Mouse (Mus musculus) midbrain, embryonic 14.5 days (tissue): ENCODE measurements around the gene Clmp. TPM values are rescaled to one million over a fixed set of nuclear protein-coding genes. Genes with fewer than 3 reads are reported as not detected.

Experiments used
- ATAC-seq: fragments of 200-750 bp; cut with Nextera tagmentation; 2 replicates; pipeline ENCODE4 v1.8.0; 2017; ENCODE audit warnings: moderate number of reproducible peaks, moderate library complexity; ENCODE audit not compliant: low FRiP score, low TSS enrichment
- DNase-seq: peaks from one replicate; pipeline ENCODE4 v3.0.0-alpha.2; 2015
- H3K27ac ChIP-seq: fragments of 300-500 bp; sonication (generic); replicated peaks from 2 replicates; pipeline ENCODE4 v1.5.1; 2014; ENCODE audit warnings: mild to moderate bottlenecking, low read depth, low read length, moderate library complexity
- H3K27me3 ChIP-seq: fragments of 300-500 bp; sonication (generic); 2 replicates; pipeline ENCODE4 v1.6.1; 2014; ENCODE audit warnings: low read length, control low read depth, mixed read lengths; ENCODE audit not compliant: control insufficient read depth, insufficient read depth
- H3K36me3 ChIP-seq: fragments of 300-500 bp; sonication (generic); 2 replicates; pipeline ENCODE4 v1.6.1; 2014; ENCODE audit warnings: low read length, control low read depth; ENCODE audit not compliant: control insufficient read depth, insufficient read depth
- H3K4me1 ChIP-seq: fragments of 300-500 bp; sonication (generic); 2 replicates; pipeline ENCODE4 v1.6.1; 2014; ENCODE audit warnings: mild to moderate bottlenecking, antibody characterized with exemption, low read length, control low read depth; ENCODE audit not compliant: control insufficient read depth, insufficient read depth
- H3K4me2 ChIP-seq: fragments of 300-500 bp; sonication (generic); 2 replicates; pipeline ENCODE4 v1.6.1; 2014; ENCODE audit warnings: mild to moderate bottlenecking, low read length, moderate library complexity
- H3K4me3 ChIP-seq: fragments of 300-500 bp; sonication (generic); replicated peaks from 2 replicates; pipeline ENCODE4 v1.5.1; 2014; ENCODE audit warnings: low read depth, low read length
- H3K9ac ChIP-seq: fragments of 300-500 bp; sonication (generic); replicated peaks from 2 replicates; pipeline ENCODE4 v1.6.1; 2014; ENCODE audit warnings: mild to moderate bottlenecking, low read length, moderate library complexity
- H3K9me3 ChIP-seq: fragments of 300-500 bp; sonication (generic); 2 replicates; pipeline ENCODE4 v1.6.1; 2016; ENCODE audit warnings: low read length, control low read depth, mixed read lengths; ENCODE audit not compliant: control insufficient read depth
- WGBS: fragments of 180-500 bp; shearing (Covaris S2); extraction: QIAGEN DNeasy Blood & Tissue Kit; methylation state at CpG from one replicate; pipeline ENCODE4 v1.1.7; 2014; 5-methylcytosine and 5-hydroxymethylcytosine counted together
- polyA plus RNA-seq: library from polyadenylated mRNA; unstranded; fragments of >200 nt; fragmentation: Nextera tagmentation; extraction: Ambion mirVana; gene quantifications from 2 replicates; pipeline ENCODE4 v1.2.1, GENCODE M21; 2014

Clmp gene
- polyA plus RNA-seq, 1 experiment from 2014 or later = 57.4 TPM

DNA sequence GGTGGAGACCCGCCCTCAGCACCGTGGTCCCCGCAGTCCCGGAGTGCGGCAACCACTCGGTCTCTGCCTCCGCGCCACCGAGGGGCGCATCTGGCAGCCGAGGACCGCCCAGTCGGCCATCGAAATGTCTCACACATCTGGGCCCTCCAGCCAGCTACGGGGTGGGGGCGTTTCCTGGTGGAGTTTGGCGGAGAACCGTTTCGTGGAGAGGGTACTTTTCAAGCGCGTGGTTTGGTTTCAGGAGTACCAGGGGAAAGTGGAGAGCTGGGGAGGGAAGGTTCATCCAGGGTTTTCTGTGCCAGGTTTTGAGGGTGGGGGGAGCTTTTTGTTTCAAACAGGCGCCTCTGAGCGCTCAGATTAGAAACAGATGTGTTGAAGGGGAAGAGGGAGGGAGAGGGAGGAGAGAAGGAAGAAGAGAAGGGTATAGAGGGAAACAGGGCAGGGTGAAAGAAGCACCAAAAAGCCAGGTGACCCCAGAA, 698 bp downstream of the Clmp start:
- peak overlapping the region; percentile 94 for H3K27ac ChIP-seq
- peak; percentile 72 for ATAC-seq
- H3K4me2 ChIP-seq = peak overlapping the region; percentile 75
- peak; percentile 72 for DNase-seq
- no peaks in the 10 kb centered on the region for H3K27me3 ChIP-seq
- 2% methylated on average over 23 of the region's 23 CpGs for WGBS
- no peaks in the 10 kb centered on the region for H3K9me3 ChIP-seq
- H3K36me3 ChIP-seq = no peaks in the 10 kb centered on the region
- peaks cover 9% of the 10 kb centered on the region; the same call in 1 of the 2 replicates for H3K4me1 ChIP-seq
- H3K4me3 ChIP-seq = peak overlapping the region; percentile 76
- H3K9ac ChIP-seq = peak overlapping the region; percentile 90

DNA sequence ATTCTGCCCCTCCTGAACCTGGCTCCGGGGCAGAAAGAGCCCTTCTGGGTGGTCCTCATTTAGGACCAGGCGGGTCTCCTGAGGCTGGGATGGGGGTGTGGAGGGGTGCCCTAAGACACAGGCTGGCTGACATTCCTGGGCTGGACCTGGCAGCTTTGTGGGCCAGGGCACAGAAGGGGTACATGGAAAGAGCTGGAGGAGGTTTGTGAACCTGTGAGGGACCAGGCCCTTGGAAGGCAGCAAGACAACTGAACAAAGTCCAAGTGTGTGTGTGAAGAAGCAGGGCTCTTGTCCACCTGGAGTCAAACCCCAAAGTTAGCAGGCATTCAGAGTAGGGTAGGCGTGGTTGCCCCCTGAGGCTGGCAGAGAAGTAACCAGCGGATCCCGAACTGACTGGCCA, 1.3 kb downstream of the Clmp start:
- Histone ChIP-seq H3K4me2 (peak overlapping the region; percentile 75), H3K9me3 (no peaks in the 10 kb centered on the region), H3K36me3 (no peaks in the 10 kb centered on the region), H3K9ac (peak overlapping the region; percentile 90), H3K4me1 (peaks cover 9% of the 10 kb centered on the region; the same call in 1 of the 2 replicates), H3K27ac (peak overlapping the region; percentile 94), H3K27me3 (no peaks in the 10 kb centered on the region), H3K4me3 (peak overlapping the region; percentile 76)
- WGBS = 54% methylated on average over 5 of the region's 5 CpGs
- ATAC-seq = no peak
- no peak for DNase-seq

DNA sequence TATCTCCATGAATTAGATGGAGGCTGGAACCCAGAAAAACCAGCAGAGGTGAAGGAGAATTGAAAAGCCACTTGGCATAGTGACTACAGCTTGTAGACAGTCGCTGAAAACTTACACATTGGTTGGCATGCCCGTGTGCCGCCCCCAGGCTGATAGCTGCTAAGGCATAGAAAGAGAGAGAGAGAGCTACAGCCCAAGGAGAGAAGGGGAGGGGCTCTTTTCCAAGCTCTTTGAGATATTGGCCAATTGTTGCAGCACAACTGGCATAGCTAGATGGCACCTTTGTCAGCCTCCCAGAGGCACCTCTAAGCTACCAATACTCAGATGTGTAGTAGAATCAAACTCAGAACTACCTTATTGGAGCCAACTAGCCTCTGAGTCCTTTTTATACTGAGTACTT, 1.8 kb downstream of the Clmp start:
- no peaks in the 10 kb centered on the region for H3K36me3 ChIP-seq
- H3K27me3 ChIP-seq = no peaks in the 10 kb centered on the region
- no peak overlapping the region for H3K27ac ChIP-seq
- no peaks in the 10 kb centered on the region for H3K9me3 ChIP-seq
- WGBS = 49% methylated on average over 3 of the region's 3 CpGs
- ATAC-seq (no peak), DNase-seq (peak; percentile 40)
- peaks cover 9% of the 10 kb centered on the region; the same call in 1 of the 2 replicates for H3K4me1 ChIP-seq
- peak overlapping the region; percentile 76 for H3K4me3 ChIP-seq
- H3K4me2 ChIP-seq = peak overlapping the region; percentile 75
- H3K9ac ChIP-seq = peak overlapping the region; percentile 90

GRCm38 (mm10) chr9:40690511-40690910, 4.7 kb downstream of the Clmp start:
- ATAC-seq (no peak), DNase-seq (no peak)
- H3K27me3 ChIP-seq = no peaks in the 10 kb centered on the region
- no peaks in the 10 kb centered on the region for H3K9me3 ChIP-seq
- H3K9ac ChIP-seq = no peak overlapping the region
- H3K4me1 ChIP-seq = peaks cover 31% of the 10 kb centered on the region
- WGBS = 91% methylated on average over 7 of the region's 7 CpGs
- no peak overlapping the region for H3K4me3 ChIP-seq
- H3K36me3 ChIP-seq = no peaks in the 10 kb centered on the region
- H3K27ac ChIP-seq = no peak overlapping the region
- H3K4me2 ChIP-seq = no peak overlapping the region

- no peaks in the 10 kb centered on the region for H3K36me3 ChIP-seq
- H3K9ac ChIP-seq = no peak overlapping the region
- H3K4me1 ChIP-seq = peaks cover 22% of the 10 kb centered on the region
- H3K9me3 ChIP-seq = no peaks in the 10 kb centered on the region
- DNase-seq (no peak), ATAC-seq (no peak)
- 0 out of 2 replicates have a peak overlapping the region, but pooled peaks have one; percentile 4 for H3K4me2 ChIP-seq
- 18% methylated on average over 3 of the region's 3 CpGs for WGBS
- peak overlapping the region; percentile 63; the same call in 1 of the 2 replicates for H3K27ac ChIP-seq
- H3K4me3 ChIP-seq = no peak overlapping the region
- H3K27me3 ChIP-seq = no peaks in the 10 kb centered on the region
These were observed 7.3 kb downstream of the Clmp start for GRCm38 (mm10) chr9:40693026-40693425.

- Histone ChIP-seq H3K27ac (peak overlapping the region; percentile 63), H3K4me1 (peaks cover 22% of the 10 kb centered on the region), H3K36me3 (no peaks in the 10 kb centered on the region), H3K9ac (no peak overlapping the region), H3K4me2 (peak overlapping the region; percentile 4; the same call in 1 of the 2 replicates), H3K27me3 (no peaks in the 10 kb centered on the region), H3K4me3 (no peak overlapping the region), H3K9me3 (no peaks in the 10 kb centered on the region)
- peak; percentile 84 for DNase-seq
- peak; percentile 69; the same call in 1 of the 2 replicates for ATAC-seq
- WGBS = 23% methylated on average over 5 of the region's 5 CpGs
These were observed 8.0 kb downstream of the Clmp start for GRCm38 (mm10) chr9:40693768-40694167.

DNA sequence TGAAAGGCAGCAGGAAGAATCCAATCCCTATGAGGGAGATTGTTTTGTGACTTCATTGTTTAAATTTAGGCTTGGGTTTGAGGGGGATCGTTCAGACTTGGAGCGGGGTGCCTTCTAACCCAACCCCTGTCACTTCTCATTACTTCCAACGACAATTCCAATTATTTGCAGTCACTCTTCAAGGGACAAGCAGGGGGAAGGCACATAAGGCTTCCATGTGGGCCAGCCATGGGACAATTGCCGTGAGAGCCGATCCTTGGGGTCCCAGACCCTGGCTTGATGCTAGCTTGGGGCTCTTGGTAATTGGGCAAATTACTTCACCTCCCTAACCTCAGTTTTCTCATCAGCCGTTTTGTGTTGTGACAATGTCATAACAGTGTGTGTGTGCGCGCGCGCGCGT, 8.5 kb downstream of the Clmp start:
- ATAC-seq (0 out of 2 replicates have a peak, but pooled peaks have one; percentile 38), DNase-seq (peak; percentile 20)
- 56% methylated on average over 12 of the region's 12 CpGs for WGBS
- H3K36me3 ChIP-seq = no peaks in the 10 kb centered on the region
- peak overlapping the region; percentile 63 for H3K27ac ChIP-seq
- no peak overlapping the region for H3K4me3 ChIP-seq
- H3K4me1 ChIP-seq = peaks cover 22% of the 10 kb centered on the region
- no peaks in the 10 kb centered on the region for H3K27me3 ChIP-seq
- no peak overlapping the region for H3K9ac ChIP-seq
- H3K9me3 ChIP-seq = no peaks in the 10 kb centered on the region
- H3K4me2 ChIP-seq = peak overlapping the region; percentile 9; the same call in 1 of the 2 replicates

GRCm38 (mm10) chr9:40696086-40696485, 10.3 kb downstream of the Clmp start:
- Histone ChIP-seq H3K9ac (no peak overlapping the region), H3K27me3 (no peaks in the 10 kb centered on the region), H3K4me3 (no peak overlapping the region), H3K27ac (no peak overlapping the region), H3K4me2 (no peak overlapping the region), H3K9me3 (no peaks in the 10 kb centered on the region), H3K36me3 (no peaks in the 10 kb centered on the region), H3K4me1 (peaks cover 22% of the 10 kb centered on the region)
- DNase-seq = no peak
- WGBS = 92% methylated on average over 4 of the region's 4 CpGs
- no peak for ATAC-seq

- no peak overlapping the region for H3K9ac ChIP-seq
- no peak overlapping the region for H3K27ac ChIP-seq
- H3K27me3 ChIP-seq = no peaks in the 10 kb centered on the region
- ATAC-seq (no peak), DNase-seq (no peak)
- peaks cover 11% of the 10 kb centered on the region; the same call in 1 of the 2 replicates for H3K4me1 ChIP-seq
- H3K4me3 ChIP-seq = no peak overlapping the region
- no peak overlapping the region for H3K4me2 ChIP-seq
- H3K9me3 ChIP-seq = no peaks in the 10 kb centered on the region
- no peaks in the 10 kb centered on the region for H3K36me3 ChIP-seq
- 93% methylated on average over 3 of the region's 3 CpGs for WGBS
These were observed 13.4 kb downstream of the Clmp start for GRCm38 (mm10) chr9:40699194-40699593.
